Mouse (Mus musculus) small intestine, adult 2 months (tissue): ENCODE data around the gene Elk4.

Experiments used
- CTCF ChIP-seq: fragments of 200-500 bp; IDR thresholded peaks from 2 replicates; pipeline ENCODE4 v1.5.1; 2012; ENCODE audit warnings: low read depth, mild to moderate bottlenecking, control low read depth, inconsistent platforms, low read length, moderate library complexity, mixed read lengths; ENCODE audit not compliant: insufficient replicate concordance, insufficient read length; ENCODE audit errors: extremely low read depth
- POLR2A ChIP-seq: fragments of 200-500 bp; IDR thresholded peaks from 2 replicates; pipeline ENCODE4 v1.6.1; 2012; ENCODE audit warnings: low read depth, mild to moderate bottlenecking, control low read depth, inconsistent platforms, low read length, moderate library complexity

DNA sequence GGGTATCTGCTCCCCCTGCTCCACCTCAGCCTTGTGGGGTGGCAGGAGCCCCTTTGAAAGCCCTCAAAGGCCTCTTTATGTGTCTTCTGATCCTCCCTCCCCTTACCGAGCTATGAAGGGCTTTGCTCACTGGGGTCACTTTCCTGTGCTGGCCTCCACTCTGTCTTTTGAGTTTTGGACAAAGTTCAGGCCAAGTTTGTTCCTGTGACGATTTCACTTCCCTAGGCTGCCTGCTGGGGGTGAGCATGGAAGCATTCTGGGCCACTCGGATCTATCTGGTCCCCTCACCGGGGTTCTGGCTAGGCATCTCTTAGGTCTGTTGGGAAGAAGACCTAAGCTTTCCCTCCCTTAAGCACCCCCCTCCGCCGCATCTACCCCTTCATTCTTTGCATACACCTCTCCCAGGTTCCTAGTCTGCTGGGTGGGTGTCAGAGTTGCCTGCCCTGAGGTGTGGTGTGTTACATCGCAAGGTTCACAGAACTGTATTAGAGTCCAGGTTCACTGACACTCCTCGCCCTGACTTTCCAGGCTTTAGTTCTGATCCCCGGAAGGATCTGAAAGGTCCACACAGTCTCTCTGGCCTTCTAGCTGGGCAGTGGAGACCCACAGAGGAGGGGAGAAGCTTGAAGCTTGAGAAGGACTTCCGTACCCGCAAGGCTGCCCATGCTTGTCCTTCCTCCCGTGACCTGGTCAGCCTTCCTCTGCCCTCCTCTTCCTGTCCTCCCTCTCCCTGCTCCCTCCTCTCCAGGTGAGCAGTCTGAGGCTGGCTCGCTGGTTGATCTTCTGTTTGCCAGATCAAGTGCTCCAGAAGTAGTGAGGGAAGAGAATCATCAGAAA is 34.7 kb upstream of the Elk4 start:
- TF ChIP-seq CTCF (no peak), POLR2A (no peak)
